Mouse (Mus musculus) hindbrain, embryonic 12.5 days (tissue): ENCODE measurements around the gene Slc1a5. TPM values are rescaled to one million over a fixed set of nuclear protein-coding genes. Genes with fewer than 3 reads are reported as not detected.

Source experiments
- ATAC-seq: fragments of 200-750 bp; cut with Nextera tagmentation; 2 replicates; pipeline ENCODE4 v1.8.0; 2017; ENCODE audit warnings: moderate TSS enrichment; ENCODE audit not compliant: low FRiP score
- H3K27ac ChIP-seq: fragments of 300-500 bp; sonication (generic); 2 replicates; pipeline ENCODE4 v1.5.1; 2016; ENCODE audit warnings: mild to moderate bottlenecking
- H3K27me3 ChIP-seq: fragments of 300-500 bp; sonication (generic); 2 replicates; pipeline ENCODE4 v1.6.1; 2016; ENCODE audit warnings: mild to moderate bottlenecking
- H3K36me3 ChIP-seq: fragments of 300-500 bp; sonication (generic); 2 replicates; pipeline ENCODE4 v1.6.1; 2016; ENCODE audit warnings: mild to moderate bottlenecking
- H3K4me1 ChIP-seq: fragments of 300-500 bp; sonication (generic); 2 replicates; pipeline ENCODE4 v1.6.1; 2016
- H3K4me2 ChIP-seq: fragments of 300-500 bp; sonication (generic); replicated peaks from 2 replicates; pipeline ENCODE4 v1.6.1; 2016; ENCODE audit warnings: mild to moderate bottlenecking
- H3K4me3 ChIP-seq: fragments of 300-500 bp; sonication (generic); 2 replicates; pipeline ENCODE4 v1.5.1; 2016; ENCODE audit warnings: mild to moderate bottlenecking
- H3K9ac ChIP-seq: fragments of 300-500 bp; sonication (generic); 2 replicates; pipeline ENCODE4 v1.6.1; 2016; ENCODE audit warnings: mild to moderate bottlenecking, moderate library complexity
- H3K9me3 ChIP-seq: fragments of 300-500 bp; sonication (generic); replicated peaks from 2 replicates; pipeline ENCODE4 v1.6.1; 2016; ENCODE audit warnings: mild to moderate bottlenecking
- WGBS: fragments of 180-500 bp; shearing (Covaris S2); methylation state at CpG from one replicate; pipeline ENCODE4 v1.1.7; 2016; 5-methylcytosine and 5-hydroxymethylcytosine counted together
- polyA plus RNA-seq: library from polyadenylated mRNA; unstranded; fragments of >200 nt; fragmentation: Nextera tagmentation; extraction: Ambion mirVana; gene quantifications from 2 replicates; pipeline ENCODE4 v1.2.1, GENCODE M21; 2016

The Slc1a5 gene
- polyA plus RNA-seq, 1 experiment from 2014 or later: 20.5 TPM

DNA sequence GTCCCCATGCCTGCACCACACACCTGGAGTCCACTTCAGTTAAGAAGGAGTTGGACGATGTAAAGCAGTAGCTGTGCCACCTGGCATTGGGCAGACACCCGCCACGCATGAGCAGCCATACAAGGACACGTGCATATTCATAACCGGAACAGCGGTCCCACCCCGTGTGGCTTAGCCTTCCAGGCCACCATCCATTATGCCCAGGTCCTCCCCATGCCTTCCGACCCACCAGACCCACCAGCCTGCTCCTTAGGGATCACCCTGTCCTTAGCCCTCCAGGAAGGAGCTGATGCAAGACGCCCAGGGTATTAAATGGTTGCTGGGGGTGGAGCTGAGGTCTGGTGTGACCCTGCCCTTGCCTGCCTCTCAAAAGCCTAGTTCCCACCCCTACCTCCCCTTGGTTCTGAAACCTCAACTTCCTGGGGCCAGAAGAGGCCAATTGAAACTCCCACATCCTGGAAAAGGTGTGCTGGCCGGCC is 3.4 kb downstream of the Slc1a5 start:
- peak overlapping the region; percentile 97; the same call in 1 of the 2 replicates for H3K4me2 ChIP-seq
- no peak for ATAC-seq
- peaks cover 36% of the 10 kb centered on the region for H3K4me1 ChIP-seq
- 69% methylated on average over 10 of the region's 10 CpGs for WGBS
- H3K4me3 ChIP-seq: no peak overlapping the region
- no peak overlapping the region for H3K27ac ChIP-seq
- H3K36me3 ChIP-seq: no peaks in the 10 kb centered on the region
- H3K9me3 ChIP-seq: no peaks in the 10 kb centered on the region
- no peak overlapping the region for H3K9ac ChIP-seq
- H3K27me3 ChIP-seq: no peaks in the 10 kb centered on the region

- H3K27me3 ChIP-seq: no peaks in the 10 kb centered on the region
- H3K9ac ChIP-seq: no peak overlapping the region
- no peak for ATAC-seq
- no peak overlapping the region for H3K4me2 ChIP-seq
- WGBS: 86% methylated on average over 8 of the region's 8 CpGs
- no peak overlapping the region for H3K4me3 ChIP-seq
- H3K36me3 ChIP-seq: no peaks in the 10 kb centered on the region
- H3K27ac ChIP-seq: no peak overlapping the region
- H3K9me3 ChIP-seq: no peaks in the 10 kb centered on the region
- H3K4me1 ChIP-seq: peaks cover 36% of the 10 kb centered on the region
Observed at GRCm38 (mm10) chr7:16785541-16786083, 4.5 kb downstream of the Slc1a5 start.

DNA sequence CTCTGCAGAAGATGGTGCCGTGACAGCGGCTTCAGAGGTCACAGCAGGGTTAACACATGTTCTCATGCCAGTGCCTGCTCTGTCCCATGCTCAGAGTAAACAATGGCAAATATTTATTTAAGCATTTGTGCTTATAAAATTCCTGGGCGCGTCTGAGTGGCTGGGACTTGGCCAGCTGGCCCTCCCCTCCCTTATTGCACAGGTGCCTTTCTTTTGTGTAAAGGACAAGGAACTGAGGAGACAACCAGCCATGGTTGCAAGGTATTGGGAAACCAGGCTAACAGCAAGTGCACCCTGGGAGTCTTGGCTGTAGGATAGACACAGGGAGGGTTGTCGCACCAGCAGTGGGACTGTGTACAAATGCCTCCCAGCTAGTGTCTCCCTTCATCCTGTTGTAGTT is 11.2 kb downstream of the Slc1a5 start:
- H3K4me3 ChIP-seq: no peak overlapping the region
- no peak overlapping the region for H3K9ac ChIP-seq
- no peaks in the 10 kb centered on the region for H3K27me3 ChIP-seq
- no peaks in the 10 kb centered on the region for H3K4me1 ChIP-seq
- peaks cover 10% of the 10 kb centered on the region for H3K36me3 ChIP-seq
- no peak for ATAC-seq
- no peak overlapping the region for H3K27ac ChIP-seq
- WGBS: 83% methylated on average over 5 of the region's 5 CpGs
- H3K9me3 ChIP-seq: no peaks in the 10 kb centered on the region
- no peak overlapping the region for H3K4me2 ChIP-seq

DNA sequence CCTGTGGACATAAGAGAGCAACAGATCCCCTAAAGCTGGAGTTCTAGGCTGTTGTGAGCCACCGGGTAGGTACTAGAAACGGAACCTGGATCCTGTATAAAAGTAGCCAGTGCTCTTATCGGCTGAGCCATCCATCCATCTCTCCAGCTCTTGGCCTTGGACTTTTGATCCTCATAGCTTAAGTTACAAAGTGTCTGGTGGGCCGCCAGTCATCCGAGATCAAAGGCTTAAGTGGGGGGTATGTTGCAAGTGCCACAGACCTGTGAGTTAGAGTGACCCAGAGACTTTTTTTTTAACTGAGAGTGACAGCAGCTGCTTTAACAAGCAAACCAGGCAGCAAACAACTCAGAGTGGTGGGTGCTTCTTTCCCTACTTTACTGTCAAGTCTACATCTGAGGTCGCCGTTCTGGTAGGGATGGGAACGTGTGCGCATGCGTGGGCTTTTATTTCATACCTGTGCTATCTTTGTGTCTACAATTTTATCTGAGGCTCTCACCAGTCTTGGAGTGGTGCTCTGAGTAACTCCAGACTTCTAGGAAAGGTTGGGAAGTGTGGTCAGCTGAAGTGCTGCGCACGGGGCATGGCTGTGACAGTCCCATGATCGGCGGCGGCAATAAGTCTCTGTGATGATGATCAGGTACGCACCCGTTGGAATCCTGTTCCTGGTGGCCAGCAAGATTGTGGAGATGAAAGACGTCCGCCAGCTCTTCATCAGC is 12.0 kb downstream of the Slc1a5 start:
- Histone ChIP-seq H3K27ac (no peak overlapping the region), H3K36me3 (peaks cover 13% of the 10 kb centered on the region), H3K27me3 (no peaks in the 10 kb centered on the region), H3K4me3 (no peak overlapping the region), H3K4me2 (no peak overlapping the region), H3K9me3 (no peaks in the 10 kb centered on the region), H3K9ac (no peak overlapping the region), H3K4me1 (no peaks in the 10 kb centered on the region)
- WGBS: 93% methylated on average over 19 of the region's 19 CpGs
- no peak for ATAC-seq

GRCm38 (mm10) chr7:16794886-16795285 is 13.7 kb downstream of the Slc1a5 start:
- 95% methylated on average over 5 of the region's 5 CpGs for WGBS
- no peak for ATAC-seq
- Histone ChIP-seq H3K27me3 (no peaks in the 10 kb centered on the region), H3K9me3 (no peaks in the 10 kb centered on the region), H3K4me1 (no peaks in the 10 kb centered on the region), H3K36me3 (peaks cover 22% of the 10 kb centered on the region), H3K4me2 (no peak overlapping the region), H3K4me3 (no peak overlapping the region), H3K9ac (no peak overlapping the region), H3K27ac (no peak overlapping the region)

DNA sequence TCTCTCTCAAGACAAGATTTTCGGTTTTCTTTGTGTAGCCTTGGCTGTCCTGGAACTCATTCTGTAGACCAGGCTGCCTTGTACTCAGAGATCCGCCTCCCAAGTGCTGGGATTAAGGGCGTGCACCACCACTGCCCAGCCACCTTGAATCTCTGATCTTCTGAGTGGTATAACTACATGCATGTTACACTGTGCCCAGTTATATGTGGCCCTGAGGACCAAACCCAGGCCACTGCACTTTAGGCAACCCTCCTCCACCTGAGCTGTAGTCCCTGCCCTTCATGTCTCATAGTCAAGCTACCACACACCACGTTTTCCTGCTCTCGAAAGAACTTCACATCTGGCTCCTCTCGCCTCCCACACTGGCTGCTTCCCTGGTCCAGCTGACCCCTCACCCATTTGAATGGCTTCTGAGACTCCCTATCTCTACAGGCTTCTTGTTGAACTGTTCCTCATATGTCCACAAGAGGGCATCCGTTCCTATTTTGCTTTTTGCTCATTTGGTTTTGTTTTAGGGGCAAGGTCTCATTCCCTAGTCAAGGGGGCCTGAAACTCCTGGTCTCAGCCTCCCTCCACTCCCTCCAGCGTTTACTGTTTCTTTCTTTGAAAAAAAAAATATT is 23.4 kb downstream of the Slc1a5 start:
- H3K27ac ChIP-seq: no peak overlapping the region
- 30% methylated on average over 8 of the region's 8 CpGs for WGBS
- H3K27me3 ChIP-seq: no peaks in the 10 kb centered on the region
- H3K4me3 ChIP-seq: no peak overlapping the region
- no peak overlapping the region for H3K4me2 ChIP-seq
- peaks cover 15% of the 10 kb centered on the region; the same call in 1 of the 2 replicates for H3K36me3 ChIP-seq
- no peaks in the 10 kb centered on the region for H3K4me1 ChIP-seq
- no peak overlapping the region for H3K9ac ChIP-seq
- H3K9me3 ChIP-seq: no peaks in the 10 kb centered on the region
- ATAC-seq: peak; percentile 48

DNA sequence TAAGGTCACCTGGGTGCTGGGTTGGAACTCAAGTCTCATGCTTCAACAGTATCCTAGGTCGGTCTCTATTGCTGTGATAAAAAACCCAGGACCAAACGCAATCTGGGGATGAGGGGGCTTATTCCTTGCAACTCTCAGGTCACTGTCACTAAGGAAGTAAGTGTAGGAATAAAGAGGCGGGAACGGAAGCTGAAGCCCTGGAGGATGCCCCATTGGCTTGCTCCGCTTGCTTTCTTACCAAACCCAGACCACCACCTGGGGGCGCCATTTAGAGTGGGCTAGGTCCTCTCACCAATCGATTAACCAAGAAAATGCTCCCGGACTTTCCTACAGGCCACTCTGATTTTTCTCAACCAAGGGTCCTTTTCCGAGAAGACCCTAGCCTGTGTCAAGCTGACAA is 26.8 kb downstream of the Slc1a5 start:
- WGBS: 88% methylated on average over 9 of the region's 9 CpGs
- Histone ChIP-seq H3K4me1 (peaks cover 19% of the 10 kb centered on the region), H3K36me3 (peaks cover 15% of the 10 kb centered on the region; the same call in 1 of the 2 replicates), H3K4me3 (no peak overlapping the region), H3K4me2 (no peak overlapping the region), H3K9ac (no peak overlapping the region), H3K27me3 (peaks cover 30% of the 10 kb centered on the region), H3K27ac (no peak overlapping the region), H3K9me3 (no peaks in the 10 kb centered on the region)
- ATAC-seq: no peak

GRCm38 (mm10) chr7:16808647-16809046 is 27.5 kb downstream of the Slc1a5 start:
- H3K27me3 ChIP-seq: peaks cover 34% of the 10 kb centered on the region
- H3K4me2 ChIP-seq: no peak overlapping the region
- H3K4me1 ChIP-seq: peaks cover 25% of the 10 kb centered on the region
- ATAC-seq: no peak
- WGBS: 85% methylated on average over 9 of the region's 9 CpGs
- H3K9me3 ChIP-seq: no peaks in the 10 kb centered on the region
- peaks cover 15% of the 10 kb centered on the region; the same call in 1 of the 2 replicates for H3K36me3 ChIP-seq
- no peak overlapping the region for H3K4me3 ChIP-seq
- H3K9ac ChIP-seq: no peak overlapping the region
- no peak overlapping the region for H3K27ac ChIP-seq

GRCm38 (mm10) chr7:16809739-16810138 is 28.6 kb downstream of the Slc1a5 start:
- Histone ChIP-seq H3K4me2 (no peak overlapping the region), H3K27me3 (peaks cover 34% of the 10 kb centered on the region), H3K9ac (no peak overlapping the region), H3K36me3 (peaks cover 15% of the 10 kb centered on the region; the same call in 1 of the 2 replicates), H3K4me3 (no peak overlapping the region), H3K4me1 (peaks cover 35% of the 10 kb centered on the region), H3K27ac (no peak overlapping the region), H3K9me3 (no peaks in the 10 kb centered on the region)
- 27% methylated on average over 10 of the region's 10 CpGs for WGBS
- ATAC-seq: no peak

DNA sequence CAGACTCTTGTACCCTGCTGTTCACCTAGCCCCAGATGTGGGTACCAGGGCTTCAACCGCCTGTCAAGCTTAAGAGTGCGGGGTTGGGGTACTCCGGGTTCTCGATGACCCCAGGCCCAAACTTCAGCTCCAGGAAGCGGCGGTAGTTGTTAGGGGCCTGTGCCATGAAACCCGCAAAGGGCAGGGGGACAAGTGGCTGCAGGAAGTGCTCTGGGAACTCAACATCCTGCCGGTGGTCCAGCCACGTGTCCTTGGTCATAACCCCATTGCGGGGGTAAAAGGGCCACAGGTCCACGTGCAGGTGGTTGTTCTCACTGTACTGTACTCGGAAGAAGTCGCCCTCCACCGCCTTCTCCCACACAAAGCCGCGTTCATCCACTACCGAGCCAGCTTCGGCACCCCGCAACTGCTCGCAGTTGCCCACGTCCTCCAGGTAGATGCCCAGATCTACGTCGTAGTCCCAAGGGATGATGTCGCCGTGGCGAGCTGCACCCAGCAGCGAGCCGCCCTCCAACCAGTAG is 29.3 kb downstream of the Slc1a5 start:
- no peak overlapping the region for H3K27ac ChIP-seq
- 53% methylated on average over 28 of the region's 28 CpGs for WGBS
- ATAC-seq: no peak

DNA sequence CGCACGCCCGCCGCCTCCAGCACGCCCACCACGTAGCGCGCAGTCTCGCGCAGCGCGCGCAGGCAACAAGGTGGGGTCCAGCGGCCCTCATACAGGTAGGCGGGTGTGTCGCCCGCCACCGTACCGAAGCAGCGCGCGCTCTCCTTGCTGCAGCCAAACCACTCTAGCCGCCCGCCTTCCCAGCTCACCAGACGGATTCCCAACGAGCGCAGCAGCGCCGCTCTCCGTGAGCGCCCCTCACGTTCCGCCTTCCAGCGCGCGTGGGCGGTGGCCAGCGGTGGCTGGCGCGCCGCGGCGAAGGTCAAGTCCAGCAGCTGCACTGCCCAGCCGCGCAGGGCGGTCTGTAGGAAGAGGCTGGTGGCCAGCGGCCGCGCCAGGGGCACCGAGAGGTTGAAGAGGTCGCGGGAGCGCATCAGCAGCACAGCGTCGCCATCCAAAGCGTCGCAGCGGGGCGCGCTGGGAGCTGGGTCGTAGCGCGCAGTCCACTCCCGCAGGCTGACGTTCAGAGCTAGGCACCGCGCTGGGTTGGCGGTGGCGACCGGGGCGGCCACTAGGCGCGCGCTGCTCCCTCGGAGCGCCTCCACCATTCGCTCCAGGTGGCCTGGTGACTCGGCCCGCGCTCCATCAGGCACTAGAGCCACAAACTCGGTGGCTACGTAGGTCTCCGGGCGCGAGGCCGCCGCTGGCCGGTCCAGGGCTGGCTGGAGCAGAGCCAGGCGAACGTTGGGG is 29.9 kb downstream of the Slc1a5 start:
- H3K9ac ChIP-seq: peak overlapping the region; percentile 53
- H3K27me3 ChIP-seq: peaks cover 34% of the 10 kb centered on the region
- H3K36me3 ChIP-seq: peaks cover 15% of the 10 kb centered on the region; the same call in 1 of the 2 replicates
- H3K4me2 ChIP-seq: peak overlapping the region; percentile 67
- peak overlapping the region; percentile 42 for H3K4me3 ChIP-seq
- H3K27ac ChIP-seq: peak overlapping the region; percentile 75
- H3K9me3 ChIP-seq: no peaks in the 10 kb centered on the region
- peak; percentile 20; the same call in 1 of the 2 replicates for ATAC-seq
- WGBS: 5% methylated on average over 87 of the region's 90 CpGs
- H3K4me1 ChIP-seq: peaks cover 45% of the 10 kb centered on the region

More for the DNA sequence above, 29.3 kb downstream of the Slc1a5 start:
- Histone ChIP-seq H3K4me3 (peak overlapping the region; percentile 42), H3K27me3 (peaks cover 34% of the 10 kb centered on the region), H3K4me1 (peaks cover 42% of the 10 kb centered on the region), H3K36me3 (peaks cover 15% of the 10 kb centered on the region; the same call in 1 of the 2 replicates), H3K9me3 (no peaks in the 10 kb centered on the region), H3K9ac (peak overlapping the region; percentile 53; the same call in 1 of the 2 replicates), H3K4me2 (peak overlapping the region; percentile 67)

DNA sequence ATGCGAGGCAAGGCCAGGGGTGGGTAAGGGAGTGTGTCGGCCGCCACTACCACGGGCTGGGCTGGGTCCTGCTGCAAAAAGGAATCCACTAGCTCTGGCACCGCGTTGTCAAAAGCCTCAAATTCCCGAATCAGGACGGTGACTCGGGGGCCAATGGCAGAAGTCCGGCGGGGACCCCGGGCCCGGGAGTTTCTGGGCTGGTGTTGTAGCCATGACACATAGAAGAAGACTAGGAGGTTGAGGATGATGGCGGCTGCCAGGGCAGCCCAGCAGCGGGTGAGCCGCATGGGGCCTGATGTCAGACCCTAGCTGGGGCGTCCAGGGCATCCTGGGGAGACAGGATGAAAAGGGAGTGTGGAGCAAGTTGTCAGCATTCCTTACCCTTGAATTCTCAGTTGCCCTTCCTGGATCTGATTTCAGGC is 30.5 kb downstream of the Slc1a5 start:
- Histone ChIP-seq H3K4me2 (peak overlapping the region; percentile 67), H3K9me3 (no peaks in the 10 kb centered on the region), H3K4me1 (peaks cover 45% of the 10 kb centered on the region), H3K27me3 (peaks cover 34% of the 10 kb centered on the region), H3K27ac (peak overlapping the region; percentile 75), H3K4me3 (peak overlapping the region; percentile 42), H3K36me3 (peaks cover 11% of the 10 kb centered on the region; the same call in 1 of the 2 replicates), H3K9ac (peak overlapping the region; percentile 53)
- 9% methylated on average over 17 of the region's 17 CpGs for WGBS
- no peak for ATAC-seq
